Mouse (Mus musculus): ENCODE results near the gene Loxl3. TPM values are rescaled to one million over a fixed set of nuclear protein-coding genes. Genes with fewer than 3 reads are reported as not detected.
A peak's percentile ranks its signal among the peaks of the same experiment; 100 is the strongest.

Gene Loxl3
- polyA plus RNA-seq, 1 experiment, result 3.1 TPM

GRCm38 (mm10) chr6:83006114-83006513, 27.9 kb upstream of the Loxl3 start:
- TF ChIP-seq POLR2A (IDR thresholded peaks at IDR 0.05; ENCODE audit: low read depth, low read length), result no peak
- TF ChIP-seq CTCF (IDR thresholded peaks at IDR 0.05; ENCODE audit: extremely low read depth, insufficient read depth, insufficient read length, insufficient replicate concordance), result no peak
- H3K4me3 ChIP-seq (ENCODE audit: extremely low read depth, insufficient read depth, insufficient read length), result no peak overlapping the region
- DNase-seq (ENCODE audit: low read depth in 1 of 2, low spot score in 2 of 2), result no peak
- peaks cover 26% of the 10 kb centered on the region for H3K4me1 ChIP-seq (ENCODE audit: control insufficient read depth, insufficient read depth, insufficient read length)
- H3K36me3 ChIP-seq (ENCODE audit: control insufficient read depth, insufficient read depth, low read length), result no peaks in the 10 kb centered on the region
- no peaks in the 10 kb centered on the region for H3K27me3 ChIP-seq (ENCODE audit: control insufficient read depth, insufficient read depth, low read length)
- 23% methylated on average over 6 of the region's 6 CpGs for WGBS
- 0 out of 2 replicates have a peak overlapping the region, but pooled peaks have one; percentile 25 for H3K27ac ChIP-seq (ENCODE audit: insufficient read depth, low read length)

GRCm38 (mm10) chr6:83008659-83009058, 25.3 kb upstream of the Loxl3 start:
- peak in 1 of 2 experiments; percentile 43 for DNase-seq (ENCODE audit: low read depth in 1 of 2, low spot score in 2 of 2)
- WGBS, result 13% methylated on average over 3 of the region's 3 CpGs
- Histone ChIP-seq H3K27ac (ENCODE audit: insufficient read depth, low read length) (peak overlapping the region; percentile 44), H3K4me1 (ENCODE audit: control insufficient read depth, insufficient read depth, insufficient read length) (peaks cover 28% of the 10 kb centered on the region), H3K27me3 (ENCODE audit: control insufficient read depth, insufficient read depth, low read length) (no peaks in the 10 kb centered on the region), H3K36me3 (ENCODE audit: control insufficient read depth, insufficient read depth, low read length) (no peaks in the 10 kb centered on the region), H3K4me3 (ENCODE audit: extremely low read depth, insufficient read depth, insufficient read length) (no peak overlapping the region)
- TF ChIP-seq POLR2A (IDR thresholded peaks at IDR 0.05; ENCODE audit: low read depth, low read length) (no peak), CTCF (IDR thresholded peaks at IDR 0.05; ENCODE audit: extremely low read depth, insufficient read depth, insufficient read length, insufficient replicate concordance) (no peak)

- TF ChIP-seq CTCF (IDR thresholded peaks at IDR 0.05; ENCODE audit: extremely low read depth, insufficient read depth, insufficient read length, insufficient replicate concordance) (no peak), POLR2A (IDR thresholded peaks at IDR 0.05; ENCODE audit: low read depth, low read length) (no peak)
- Histone ChIP-seq H3K4me1 (ENCODE audit: control insufficient read depth, insufficient read depth, insufficient read length) (peaks cover 15% of the 10 kb centered on the region), H3K4me3 (ENCODE audit: extremely low read depth, insufficient read depth, insufficient read length) (peak overlapping the region; percentile 12; the same call in 1 of the 2 replicates)
Observed at GRCm38 (mm10) chr6:83010010-83010409, 24.0 kb upstream of the Loxl3 start.

GRCm38 (mm10) chr6:83011255-83011654, 22.7 kb upstream of the Loxl3 start:
- no peak for TF ChIP-seq POLR2A (IDR thresholded peaks at IDR 0.05; ENCODE audit: low read depth, low read length)
- no peak for TF ChIP-seq CTCF (IDR thresholded peaks at IDR 0.05; ENCODE audit: extremely low read depth, insufficient read depth, insufficient read length, insufficient replicate concordance)
- Histone ChIP-seq H3K4me3 (ENCODE audit: extremely low read depth, insufficient read depth, insufficient read length) (no peak overlapping the region), H3K27ac (ENCODE audit: insufficient read depth, low read length) (no peak overlapping the region), H3K36me3 (ENCODE audit: control insufficient read depth, insufficient read depth, low read length) (no peaks in the 10 kb centered on the region), H3K4me1 (ENCODE audit: control insufficient read depth, insufficient read depth, insufficient read length) (peaks cover 6% of the 10 kb centered on the region; the same call in 1 of the 2 replicates), H3K27me3 (ENCODE audit: control insufficient read depth, insufficient read depth, low read length) (no peaks in the 10 kb centered on the region)
- 55% methylated on average over 7 of the region's 7 CpGs for WGBS
- no peak for DNase-seq (ENCODE audit: low read depth in 1 of 2, low spot score in 2 of 2)

More at GRCm38 (mm10) chr6:83010010-83010409, 24.0 kb upstream of the Loxl3 start:
- whole genome bisulfite sequencing, result 11% methylated on average over 7 of the region's 7 CpGs
- Histone ChIP-seq H3K36me3 (ENCODE audit: control insufficient read depth, insufficient read depth, low read length) (no peaks in the 10 kb centered on the region), H3K27ac (ENCODE audit: insufficient read depth, low read length) (peak overlapping the region; percentile 43), H3K27me3 (ENCODE audit: control insufficient read depth, insufficient read depth, low read length) (no peaks in the 10 kb centered on the region)
- no peak for DNase-seq (ENCODE audit: low read depth in 1 of 2, low spot score in 2 of 2)

- TF ChIP-seq POLR2A (IDR thresholded peaks at IDR 0.05; ENCODE audit: low read depth, low read length) (no peak), CTCF (IDR thresholded peaks at IDR 0.05; ENCODE audit: extremely low read depth, insufficient read depth, insufficient read length, insufficient replicate concordance) (no peak)
- WGBS, result 79% methylated on average over 6 of the region's 6 CpGs
- Histone ChIP-seq H3K36me3 (ENCODE audit: control insufficient read depth, insufficient read depth, low read length) (no peaks in the 10 kb centered on the region), H3K4me1 (ENCODE audit: control insufficient read depth, insufficient read depth, insufficient read length) (peaks cover 6% of the 10 kb centered on the region; the same call in 1 of the 2 replicates), H3K27ac (ENCODE audit: insufficient read depth, low read length) (no peak overlapping the region), H3K4me3 (ENCODE audit: extremely low read depth, insufficient read depth, insufficient read length) (no peak overlapping the region), H3K27me3 (ENCODE audit: control insufficient read depth, insufficient read depth, low read length) (no peaks in the 10 kb centered on the region)
- no peak for DNase-seq (ENCODE audit: low read depth in 1 of 2, low spot score in 2 of 2)
Observed at GRCm38 (mm10) chr6:83011756-83012155, 22.2 kb upstream of the Loxl3 start.

GRCm38 (mm10) chr6:83013444-83013843, 20.5 kb upstream of the Loxl3 start:
- DNase-seq (ENCODE audit: low read depth in 1 of 2, low spot score in 2 of 2), result peak in 1 of 2 experiments; percentile 39
- Histone ChIP-seq H3K27ac (ENCODE audit: insufficient read depth, low read length) (peak overlapping the region; percentile 65), H3K27me3 (ENCODE audit: control insufficient read depth, insufficient read depth, low read length) (no peaks in the 10 kb centered on the region), H3K4me1 (ENCODE audit: control insufficient read depth, insufficient read depth, insufficient read length) (peaks cover 6% of the 10 kb centered on the region; the same call in 1 of the 2 replicates), H3K36me3 (ENCODE audit: control insufficient read depth, insufficient read depth, low read length) (no peaks in the 10 kb centered on the region), H3K4me3 (ENCODE audit: extremely low read depth, insufficient read depth, insufficient read length) (no peak overlapping the region)
- 17% methylated on average over 5 of the region's 5 CpGs for WGBS
- no peak for TF ChIP-seq CTCF (IDR thresholded peaks at IDR 0.05; ENCODE audit: extremely low read depth, insufficient read depth, insufficient read length, insufficient replicate concordance)
- TF ChIP-seq POLR2A (IDR thresholded peaks at IDR 0.05; ENCODE audit: low read depth, low read length), result no peak
